Mouse (Mus musculus) CH12.LX (cell line): ENCODE data around the gene Ryr1.

Experiments
- MYC ChIP-seq: IDR thresholded peaks from 2 replicates; pipeline ENCODE4 v1.6.1; 2011; ENCODE audit warnings: low read depth, mild to moderate bottlenecking, improper control_type of control experiment, low read length
- SIN3A ChIP-seq: IDR thresholded peaks from 2 replicates; pipeline ENCODE4 v1.6.1; 2012; ENCODE audit warnings: low read length, improper control_type of control experiment, inconsistent platforms

GRCm38 (mm10) chr7:28992997-28993396 is 132.0 kb downstream of the Ryr1 start:
- no peak for TF ChIP-seq MYC
- TF ChIP-seq SIN3A: no peak
